Mouse (Mus musculus): ENCODE results near the gene Csad. TPM values are rescaled to one million over a fixed set of nuclear protein-coding genes. Genes with fewer than 3 reads are reported as not detected.

Csad gene
- polyA plus RNA-seq, 1 experiment from 2014 or later, result 39.4 TPM

DNA sequence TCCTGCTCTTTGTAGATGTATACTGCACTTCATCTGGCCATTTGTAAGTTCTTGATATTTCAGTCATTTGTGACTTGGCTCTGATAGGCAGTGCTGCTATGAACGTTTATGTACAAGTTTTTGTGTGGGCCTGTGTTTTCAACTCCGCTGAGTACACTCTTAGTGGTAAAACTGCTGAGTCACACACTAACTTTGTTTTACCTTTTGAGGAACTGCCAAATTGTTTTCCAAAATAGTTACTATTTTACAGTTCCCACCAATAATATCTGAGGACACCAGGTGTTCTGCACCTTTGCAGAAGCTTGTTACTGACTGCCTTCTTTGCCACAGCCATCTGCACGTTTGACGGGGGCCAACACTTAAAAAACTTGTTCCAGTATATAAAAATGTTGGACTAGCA is 10.1 kb downstream of the Csad start:
- 88% methylated on average over 4 of the region's 4 CpGs for WGBS
- Histone ChIP-seq H3K4me1 (replicated peaks) (peaks cover 12% of the 10 kb centered on the region; the same call in 1 of the 2 replicates), H3K9me3 (replicated peaks) (no peaks in the 10 kb centered on the region), H3K9ac (no peak overlapping the region), H3K36me3 (no peaks in the 10 kb centered on the region), H3K4me2 (no peak overlapping the region), H3K27me3 (replicated peaks) (no peaks in the 10 kb centered on the region), H3K27ac (ENCODE audit: poor library complexity, severe bottlenecking) (no peak overlapping the region), H3K4me3 (no peak overlapping the region)
- no peak for ATAC-seq (ENCODE audit: insufficient number of reproducible peaks, low FRiP score)

DNA sequence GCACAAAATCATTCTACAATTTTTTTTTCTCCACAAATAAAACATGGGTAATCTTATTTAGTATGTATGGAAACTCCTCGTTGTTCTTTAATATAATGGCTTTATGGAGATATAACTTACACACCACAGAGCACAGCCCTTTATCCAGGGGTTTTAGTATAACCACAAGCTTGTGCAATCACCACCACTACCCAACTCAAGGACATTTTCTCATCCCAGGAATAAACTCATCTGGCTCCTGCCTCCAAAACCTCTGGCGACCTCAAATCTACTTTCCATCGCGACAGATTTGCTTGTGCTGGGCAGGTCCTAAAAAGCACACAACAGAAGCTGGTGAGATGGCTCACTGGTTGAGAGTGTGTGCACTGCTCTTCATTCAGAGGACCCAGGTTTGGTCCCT is 10.9 kb downstream of the Csad start:
- no peak overlapping the region for H3K4me2 ChIP-seq
- H3K9ac ChIP-seq, result no peak overlapping the region
- peaks cover 16% of the 10 kb centered on the region; the same call in 1 of the 2 replicates for H3K4me1 ChIP-seq (replicated peaks)
- 80% methylated on average over 4 of the region's 4 CpGs for WGBS
- H3K27ac ChIP-seq (ENCODE audit: poor library complexity, severe bottlenecking), result no peak overlapping the region
- H3K4me3 ChIP-seq, result no peak overlapping the region
- no peak for ATAC-seq (ENCODE audit: insufficient number of reproducible peaks, low FRiP score)
- no peaks in the 10 kb centered on the region for H3K36me3 ChIP-seq
- H3K27me3 ChIP-seq (replicated peaks), result no peaks in the 10 kb centered on the region
- no peaks in the 10 kb centered on the region for H3K9me3 ChIP-seq (replicated peaks)

DNA sequence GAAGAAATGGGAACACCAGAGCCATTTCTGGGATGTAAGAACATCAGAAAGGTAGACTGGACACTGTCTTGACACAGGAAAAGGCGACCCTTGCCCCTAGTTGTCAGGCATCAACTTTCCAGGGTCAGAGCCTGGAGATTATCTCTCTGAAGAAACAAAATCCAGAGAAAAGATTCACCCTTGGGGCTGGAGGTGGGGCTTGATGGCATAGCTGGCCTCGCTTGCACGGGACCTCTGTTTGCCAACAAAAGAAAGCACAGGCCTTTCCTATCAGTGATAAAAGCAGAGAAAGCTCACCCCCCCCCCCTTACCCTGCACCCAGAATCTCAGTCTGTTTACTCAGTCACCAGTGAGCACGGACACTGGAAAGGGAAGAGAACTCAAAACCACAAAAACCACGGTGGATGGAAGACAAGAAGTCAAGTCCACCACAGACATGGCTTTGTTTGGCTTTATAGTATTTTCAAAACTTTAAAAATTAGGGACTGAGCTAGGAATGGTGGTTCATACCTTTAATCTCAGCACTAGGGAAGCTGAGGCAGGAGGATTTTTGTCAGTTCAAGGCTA is 11.6 kb downstream of the Csad start:
- H3K9ac ChIP-seq, result no peak overlapping the region
- H3K9me3 ChIP-seq (replicated peaks), result no peaks in the 10 kb centered on the region
- H3K4me3 ChIP-seq, result no peak overlapping the region
- no peak for ATAC-seq (ENCODE audit: insufficient number of reproducible peaks, low FRiP score)
- no peak overlapping the region for H3K4me2 ChIP-seq
- H3K27ac ChIP-seq (ENCODE audit: poor library complexity, severe bottlenecking), result no peak overlapping the region
- WGBS, result 32% methylated on average over 5 of the region's 5 CpGs
- H3K36me3 ChIP-seq, result no peaks in the 10 kb centered on the region
- H3K4me1 ChIP-seq (replicated peaks), result peaks cover 18% of the 10 kb centered on the region; the same call in 1 of the 2 replicates
- no peaks in the 10 kb centered on the region for H3K27me3 ChIP-seq (replicated peaks)

DNA sequence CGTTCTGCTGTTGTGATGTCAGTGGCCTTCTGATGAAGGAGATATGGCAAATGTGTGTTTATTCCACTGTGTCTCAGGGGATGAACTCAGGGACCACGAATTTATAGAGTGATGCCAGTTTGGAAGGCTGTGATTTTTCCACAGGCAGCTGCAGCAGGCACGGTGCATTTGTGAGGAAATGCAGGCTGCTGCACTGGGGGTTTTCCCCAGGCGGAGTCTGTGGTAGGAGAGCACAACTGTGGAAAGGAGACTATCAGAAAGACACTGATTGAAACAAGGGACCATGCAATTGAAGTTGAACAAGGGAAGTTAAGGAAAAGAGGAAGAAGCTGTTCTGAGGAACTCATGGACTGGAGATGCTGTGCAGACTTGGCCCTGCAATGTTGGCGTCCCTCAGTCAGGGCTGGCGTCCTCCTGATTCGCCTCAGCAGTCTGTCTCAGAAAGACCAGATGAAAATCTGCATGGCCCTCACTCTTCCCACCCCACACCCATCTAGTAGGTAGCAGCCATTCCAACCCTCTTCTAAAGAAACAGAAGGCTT is 12.2 kb downstream of the Csad start:
- H3K27me3 ChIP-seq (replicated peaks), result no peaks in the 10 kb centered on the region
- no peaks in the 10 kb centered on the region for H3K36me3 ChIP-seq
- H3K4me3 ChIP-seq, result no peak overlapping the region
- H3K9ac ChIP-seq, result no peak overlapping the region
- H3K4me1 ChIP-seq (replicated peaks), result peaks cover 19% of the 10 kb centered on the region; the same call in 1 of the 2 replicates
- H3K9me3 ChIP-seq (replicated peaks), result no peaks in the 10 kb centered on the region
- no peak for ATAC-seq (ENCODE audit: insufficient number of reproducible peaks, low FRiP score)
- H3K4me2 ChIP-seq, result no peak overlapping the region
- 54% methylated on average over 7 of the region's 7 CpGs for WGBS
- no peak overlapping the region for H3K27ac ChIP-seq (ENCODE audit: poor library complexity, severe bottlenecking)

DNA sequence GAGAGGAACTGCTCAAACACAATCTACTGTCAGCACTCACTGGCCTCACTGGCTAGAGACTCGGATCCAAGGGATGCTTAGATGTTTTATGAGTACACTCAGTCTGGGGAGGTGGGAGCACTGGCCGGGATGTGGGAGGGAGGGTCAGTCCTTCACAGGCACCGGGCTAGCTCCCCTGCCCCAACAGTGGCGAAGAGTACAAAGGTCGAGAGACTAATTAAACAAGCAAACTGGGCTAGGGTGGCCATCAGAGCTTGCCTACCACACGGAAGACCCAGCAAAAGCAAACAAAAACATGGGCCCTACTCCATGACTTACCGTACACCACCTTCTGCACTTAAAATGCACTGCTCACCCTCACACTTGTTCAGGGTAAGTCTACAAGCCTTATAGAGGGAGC is 12.8 kb downstream of the Csad start:
- ATAC-seq (ENCODE audit: insufficient number of reproducible peaks, low FRiP score), result no peak
- 76% methylated on average over 7 of the region's 7 CpGs for WGBS
- no peaks in the 10 kb centered on the region for H3K27me3 ChIP-seq (replicated peaks)
- H3K27ac ChIP-seq (ENCODE audit: poor library complexity, severe bottlenecking), result no peak overlapping the region
- H3K9ac ChIP-seq, result no peak overlapping the region
- peaks cover 24% of the 10 kb centered on the region; the same call in 1 of the 2 replicates for H3K4me1 ChIP-seq (replicated peaks)
- peaks cover 3% of the 10 kb centered on the region; the same call in 1 of the 2 replicates for H3K36me3 ChIP-seq
- H3K4me3 ChIP-seq, result no peak overlapping the region
- no peaks in the 10 kb centered on the region for H3K9me3 ChIP-seq (replicated peaks)
- H3K4me2 ChIP-seq, result no peak overlapping the region

DNA sequence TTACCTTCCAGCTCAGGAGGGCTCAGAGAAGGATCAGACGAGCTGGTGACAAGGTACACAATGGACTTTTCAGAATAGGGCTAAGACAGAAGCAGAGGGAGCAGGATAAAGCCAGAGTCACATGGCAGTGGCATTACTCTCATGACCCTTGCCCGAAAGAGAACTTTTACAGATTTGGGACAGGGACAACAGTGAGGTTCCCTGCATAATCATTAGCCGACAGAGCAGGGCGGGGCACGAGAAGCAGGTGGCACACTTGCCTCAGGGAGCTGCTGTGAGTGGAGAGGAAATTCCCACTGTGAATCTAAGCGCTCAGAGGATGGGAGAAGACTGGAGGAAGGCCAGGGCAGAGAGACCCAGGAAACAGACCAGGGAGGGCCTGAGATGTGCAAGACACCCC is 15.6 kb downstream of the Csad start:
- no peak for ATAC-seq (ENCODE audit: insufficient number of reproducible peaks, low FRiP score)
- Histone ChIP-seq H3K4me1 (replicated peaks) (peaks cover 24% of the 10 kb centered on the region; the same call in 1 of the 2 replicates), H3K36me3 (peaks cover 29% of the 10 kb centered on the region), H3K27ac (ENCODE audit: poor library complexity, severe bottlenecking) (no peak overlapping the region), H3K27me3 (replicated peaks) (no peaks in the 10 kb centered on the region), H3K4me2 (no peak overlapping the region), H3K9ac (no peak overlapping the region), H3K4me3 (no peak overlapping the region), H3K9me3 (replicated peaks) (no peaks in the 10 kb centered on the region)
- WGBS, result 63% methylated on average over 6 of the region's 6 CpGs

DNA sequence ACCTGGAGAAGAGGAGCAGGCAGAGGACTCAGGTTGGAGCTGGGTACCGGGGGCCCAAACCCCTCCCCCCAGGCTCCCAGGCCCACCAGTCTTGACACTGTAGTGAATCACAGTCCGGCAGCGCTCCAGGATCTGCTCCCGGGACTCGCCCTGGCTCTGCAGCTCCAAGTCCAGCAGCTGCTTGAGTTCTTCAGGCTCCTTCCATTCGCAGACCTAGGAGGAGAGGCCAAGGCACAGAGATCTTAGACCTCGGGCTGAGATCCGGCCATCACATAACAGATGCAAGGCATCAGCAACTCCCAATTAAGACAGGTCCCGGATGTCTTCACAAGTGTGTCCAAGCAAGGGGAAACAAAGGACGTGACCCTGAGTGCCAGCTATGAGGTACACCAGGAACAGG is 16.4 kb downstream of the Csad start:
- Histone ChIP-seq H3K4me2 (no peak overlapping the region), H3K27me3 (replicated peaks) (no peaks in the 10 kb centered on the region), H3K9me3 (replicated peaks) (no peaks in the 10 kb centered on the region), H3K4me3 (no peak overlapping the region), H3K36me3 (peaks cover 35% of the 10 kb centered on the region), H3K4me1 (replicated peaks) (peaks cover 23% of the 10 kb centered on the region; the same call in 1 of the 2 replicates), H3K27ac (ENCODE audit: poor library complexity, severe bottlenecking) (no peak overlapping the region), H3K9ac (no peak overlapping the region)
- no peak for ATAC-seq (ENCODE audit: insufficient number of reproducible peaks, low FRiP score)
- 73% methylated on average over 10 of the region's 10 CpGs for WGBS

DNA sequence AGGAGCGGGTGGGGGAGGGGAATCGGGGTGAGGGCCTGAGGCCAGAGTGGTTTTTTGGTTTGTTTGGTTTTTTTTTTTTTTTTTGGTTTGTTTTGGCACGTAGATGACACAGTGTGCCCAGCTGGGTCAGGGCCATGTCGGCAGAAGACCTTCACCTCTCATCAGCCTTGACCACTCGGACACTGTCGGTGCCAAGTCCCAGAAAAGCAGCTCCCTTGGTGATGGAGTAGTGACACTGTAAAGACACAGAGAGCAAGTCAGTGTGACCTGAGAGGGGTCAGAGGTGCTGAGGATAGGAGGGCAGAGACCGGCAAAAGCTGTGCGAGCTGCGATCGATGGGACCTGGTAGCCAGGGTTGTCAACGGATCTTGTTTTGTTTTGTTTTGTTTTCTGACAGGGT is 18.3 kb downstream of the Csad start:
- Histone ChIP-seq H3K27me3 (replicated peaks) (no peaks in the 10 kb centered on the region), H3K4me1 (replicated peaks) (peaks cover 12% of the 10 kb centered on the region; the same call in 1 of the 2 replicates), H3K9me3 (replicated peaks) (no peaks in the 10 kb centered on the region), H3K36me3 (peaks cover 39% of the 10 kb centered on the region), H3K27ac (ENCODE audit: poor library complexity, severe bottlenecking) (no peak overlapping the region), H3K4me3 (no peak overlapping the region), H3K9ac (no peak overlapping the region), H3K4me2 (no peak overlapping the region)
- ATAC-seq (ENCODE audit: insufficient number of reproducible peaks, low FRiP score), result no peak
- 79% methylated on average over 11 of the region's 11 CpGs for WGBS

DNA sequence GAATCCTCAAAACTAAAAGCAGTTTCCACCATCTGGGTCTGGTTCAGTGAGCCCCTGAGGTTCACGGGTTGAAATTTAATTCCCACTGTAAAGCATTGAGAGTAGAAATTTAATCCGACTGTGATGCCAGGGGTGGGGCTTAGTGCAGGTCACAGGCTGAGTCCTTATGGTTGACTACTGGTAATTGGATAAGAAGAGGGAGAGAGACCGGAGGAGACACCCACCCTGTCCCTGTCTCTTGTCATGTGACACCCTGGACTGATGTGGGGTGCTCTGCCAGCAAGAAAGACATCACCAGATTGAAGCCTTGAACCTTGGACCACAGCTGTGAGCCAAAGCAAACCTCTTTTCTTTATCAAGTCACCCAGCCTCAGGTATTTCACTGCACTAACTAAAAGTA is 21.4 kb downstream of the Csad start:
- peaks cover 50% of the 10 kb centered on the region for H3K36me3 ChIP-seq
- WGBS, result 62% methylated on average over 3 of the region's 3 CpGs

DNA sequence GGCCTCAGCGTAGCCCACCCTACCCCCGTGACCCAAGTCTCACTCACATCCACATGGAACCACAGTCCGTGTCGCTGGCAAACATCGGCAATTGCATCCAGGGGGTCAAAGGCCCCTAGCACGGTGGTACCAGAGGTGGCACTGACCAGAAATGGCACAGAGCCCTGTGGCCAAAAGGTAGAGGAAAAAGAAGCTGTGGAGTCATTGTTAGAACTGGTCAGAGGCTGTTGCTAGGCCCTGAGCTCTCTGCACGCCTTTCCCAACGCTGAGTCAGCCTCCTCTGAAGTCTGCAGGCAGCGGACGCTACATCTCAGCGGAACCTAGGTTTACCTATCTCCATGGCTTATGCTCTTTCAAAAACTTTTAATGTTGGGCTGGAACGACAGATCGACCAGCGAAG is 24.6 kb downstream of the Csad start:
- H3K36me3 ChIP-seq, result peaks cover 40% of the 10 kb centered on the region
- H3K9ac ChIP-seq, result no peak overlapping the region
- no peak for ATAC-seq (ENCODE audit: insufficient number of reproducible peaks, low FRiP score)
- no peak overlapping the region for H3K4me2 ChIP-seq
- no peaks in the 10 kb centered on the region for H3K4me1 ChIP-seq (replicated peaks)
- no peak overlapping the region for H3K27ac ChIP-seq (ENCODE audit: poor library complexity, severe bottlenecking)
- no peaks in the 10 kb centered on the region for H3K27me3 ChIP-seq (replicated peaks)
- H3K9me3 ChIP-seq (replicated peaks), result no peaks in the 10 kb centered on the region
- H3K4me3 ChIP-seq, result no peak overlapping the region
- 88% methylated on average over 14 of the region's 14 CpGs for WGBS

More for the DNA sequence above, 21.4 kb downstream of the Csad start:
- Histone ChIP-seq H3K27ac (ENCODE audit: poor library complexity, severe bottlenecking) (no peak overlapping the region), H3K9ac (no peak overlapping the region), H3K27me3 (replicated peaks) (no peaks in the 10 kb centered on the region), H3K4me2 (no peak overlapping the region), H3K4me1 (replicated peaks) (peaks cover 6% of the 10 kb centered on the region; the same call in 1 of the 2 replicates), H3K4me3 (no peak overlapping the region), H3K9me3 (replicated peaks) (no peaks in the 10 kb centered on the region)
- no peak for ATAC-seq (ENCODE audit: insufficient number of reproducible peaks, low FRiP score)

DNA sequence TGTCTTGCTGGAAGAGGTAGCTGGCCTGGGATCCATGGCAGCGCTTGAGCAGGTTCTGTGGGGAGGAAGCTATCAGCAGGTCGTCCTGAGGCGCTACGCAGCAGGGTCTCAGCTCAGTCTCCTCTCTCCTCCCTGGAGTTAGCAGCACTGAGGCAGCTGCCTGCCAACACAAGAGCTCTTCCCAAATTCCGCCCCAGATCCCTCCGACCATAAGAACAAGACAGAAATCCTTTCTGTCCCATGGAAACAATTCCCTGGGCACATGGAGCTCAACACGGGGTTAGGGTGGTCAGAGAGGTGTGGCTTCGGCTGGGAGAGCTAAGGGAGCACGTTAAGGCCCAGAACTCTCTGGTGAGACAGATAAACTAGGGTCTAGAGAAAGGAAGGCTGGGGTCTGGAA is 25.4 kb downstream of the Csad start:
- ATAC-seq (ENCODE audit: insufficient number of reproducible peaks, low FRiP score), result no peak
- Histone ChIP-seq H3K9ac (no peak overlapping the region), H3K36me3 (peaks cover 38% of the 10 kb centered on the region), H3K27ac (ENCODE audit: poor library complexity, severe bottlenecking) (no peak overlapping the region), H3K4me3 (no peak overlapping the region), H3K4me2 (no peak overlapping the region), H3K27me3 (replicated peaks) (no peaks in the 10 kb centered on the region), H3K4me1 (replicated peaks) (no peaks in the 10 kb centered on the region), H3K9me3 (replicated peaks) (no peaks in the 10 kb centered on the region)
- WGBS, result 74% methylated on average over 9 of the region's 9 CpGs

DNA sequence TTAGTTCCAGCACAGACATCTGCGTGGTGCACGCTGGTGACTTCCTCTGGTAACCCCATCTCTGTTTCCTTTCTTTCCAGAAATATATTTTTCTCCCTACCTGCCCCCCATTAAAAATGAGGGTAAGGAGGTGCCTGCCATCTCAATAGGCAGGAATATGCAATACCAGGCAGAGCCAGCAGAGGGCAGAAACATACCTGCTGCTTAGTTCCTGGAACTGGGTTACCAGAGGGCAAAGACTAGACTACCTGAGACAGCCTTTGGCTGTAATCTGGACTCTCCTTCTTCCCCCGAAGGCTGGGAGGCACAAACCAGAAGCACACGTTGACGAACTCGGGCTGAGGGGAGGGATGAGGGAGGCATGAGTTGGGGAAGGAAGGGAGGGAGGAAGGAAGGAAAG is 26.2 kb downstream of the Csad start:
- no peak for ATAC-seq (ENCODE audit: insufficient number of reproducible peaks, low FRiP score)
- WGBS, result 13% methylated on average over 6 of the region's 6 CpGs
- no peaks in the 10 kb centered on the region for H3K4me1 ChIP-seq (replicated peaks)

More for the DNA sequence above, 26.2 kb downstream of the Csad start:
- Histone ChIP-seq H3K27me3 (replicated peaks) (no peaks in the 10 kb centered on the region), H3K9me3 (replicated peaks) (no peaks in the 10 kb centered on the region), H3K4me3 (no peak overlapping the region), H3K36me3 (peaks cover 32% of the 10 kb centered on the region), H3K4me2 (no peak overlapping the region), H3K9ac (no peak overlapping the region), H3K27ac (ENCODE audit: poor library complexity, severe bottlenecking) (no peak overlapping the region)

All from heart, embryonic 12.5 days (tissue).